Mouse (Mus musculus) heart, embryonic 11.5 days (tissue): ENCODE measurements around the gene Krt7. TPM values are rescaled to one million over a fixed set of nuclear protein-coding genes. Genes with fewer than 3 reads are reported as not detected.

ENCODE experiments used
- ATAC-seq: fragments of 200-750 bp; cut with Nextera tagmentation; replicated peaks from 2 replicates; pipeline ENCODE4 v1.8.0; 2017; ENCODE audit warnings: moderate library complexity; ENCODE audit not compliant: insufficient number of reproducible peaks, low FRiP score, low TSS enrichment
- H3K27ac ChIP-seq: fragments of 300-500 bp; sonication (generic); 2 replicates; pipeline ENCODE4 v1.5.1; 2014; ENCODE audit warnings: mild to moderate bottlenecking, low read depth, low read length
- H3K27me3 ChIP-seq: fragments of 300-500 bp; sonication (generic); 2 replicates; pipeline ENCODE4 v1.6.1; 2014; ENCODE audit warnings: mild to moderate bottlenecking, low read length, mixed read lengths; ENCODE audit not compliant: control insufficient read depth, insufficient read depth
- H3K36me3 ChIP-seq: fragments of 300-500 bp; sonication (generic); 2 replicates; pipeline ENCODE4 v1.6.1; 2014; ENCODE audit warnings: mild to moderate bottlenecking, low read length, moderate library complexity, mixed read lengths; ENCODE audit not compliant: control insufficient read depth, insufficient read depth
- H3K4me1 ChIP-seq: fragments of 300-500 bp; sonication (generic); 2 replicates; pipeline ENCODE4 v1.6.1; 2014; ENCODE audit warnings: low read length; ENCODE audit not compliant: control insufficient read depth, insufficient read depth
- H3K4me2 ChIP-seq: fragments of 300-500 bp; sonication (generic); 2 replicates; pipeline ENCODE4 v1.6.1; 2014; ENCODE audit warnings: mild to moderate bottlenecking, moderate library complexity
- H3K4me3 ChIP-seq: fragments of 300-500 bp; sonication (generic); 2 replicates; pipeline ENCODE4 v1.5.1; 2014; ENCODE audit warnings: low read depth, low read length
- H3K9ac ChIP-seq: fragments of 300-500 bp; sonication (generic); 2 replicates; pipeline ENCODE4 v1.6.1; 2014; ENCODE audit warnings: mild to moderate bottlenecking, low read depth, low read length, moderate library complexity
- H3K9me3 ChIP-seq: fragments of 300-500 bp; sonication (generic); replicated peaks from 2 replicates; pipeline ENCODE4 v1.6.1; 2016; ENCODE audit warnings: low read length; ENCODE audit not compliant: control insufficient read depth
- WGBS: fragments of 180-500 bp; shearing (Covaris S2); extraction: QIAGEN DNeasy Blood & Tissue Kit; methylation state at CpG from one replicate; pipeline ENCODE4 v1.1.7; 2014; ENCODE audit not compliant: insufficient replicate concordance; 5-methylcytosine and 5-hydroxymethylcytosine counted together
- polyA plus RNA-seq: library from polyadenylated mRNA; unstranded; fragments of >200 nt; fragmentation: Nextera tagmentation; extraction: Ambion mirVana; gene quantifications from 2 replicates; pipeline ENCODE4 v1.2.1, GENCODE M21; 2014

Gene Krt7
- polyA plus RNA-seq, 1 experiment from 2014 or later = 25.8 TPM

- no peak for ATAC-seq
- WGBS = 81% methylated on average over 16 of the region's 16 CpGs
- Histone ChIP-seq H3K36me3 (no peaks in the 10 kb centered on the region), H3K9me3 (no peaks in the 10 kb centered on the region), H3K27ac (no peak overlapping the region), H3K9ac (no peak overlapping the region), H3K4me3 (no peak overlapping the region), H3K27me3 (peaks cover 2% of the 10 kb centered on the region; the same call in 1 of the 2 replicates), H3K4me1 (peaks cover 46% of the 10 kb centered on the region), H3K4me2 (no peak overlapping the region)
Measured at GRCm38 (mm10) chr15:101373286-101373898, 37.5 kb upstream of the Krt7 start.

GRCm38 (mm10) chr15:101374879-101375278 lies 36.0 kb upstream of the Krt7 start:
- Histone ChIP-seq H3K4me2 (no peak overlapping the region), H3K27ac (no peak overlapping the region), H3K36me3 (no peaks in the 10 kb centered on the region), H3K9me3 (no peaks in the 10 kb centered on the region), H3K27me3 (no peaks in the 10 kb centered on the region; the same call in 1 of the 2 replicates), H3K4me3 (no peak overlapping the region), H3K9ac (no peak overlapping the region), H3K4me1 (peaks cover 33% of the 10 kb centered on the region)
- no peak for ATAC-seq
- 51% methylated on average over 4 of the region's 4 CpGs for WGBS

- Histone ChIP-seq H3K9ac (no peak overlapping the region), H3K9me3 (no peaks in the 10 kb centered on the region), H3K27me3 (peaks cover 8% of the 10 kb centered on the region; the same call in 1 of the 2 replicates), H3K36me3 (no peaks in the 10 kb centered on the region), H3K4me2 (no peak overlapping the region), H3K4me1 (peaks cover 26% of the 10 kb centered on the region), H3K27ac (no peak overlapping the region), H3K4me3 (no peak overlapping the region)
- WGBS = 61% methylated on average over 6 of the region's 6 CpGs
- no peak for ATAC-seq
Measured at GRCm38 (mm10) chr15:101375956-101376775, 34.7 kb upstream of the Krt7 start.

GRCm38 (mm10) chr15:101376776-101377061 lies 34.1 kb upstream of the Krt7 start:
- 51% methylated on average over 5 of the region's 5 CpGs for WGBS
- peaks cover 31% of the 10 kb centered on the region for H3K4me1 ChIP-seq
- peaks cover 8% of the 10 kb centered on the region; the same call in 1 of the 2 replicates for H3K27me3 ChIP-seq
- H3K4me2 ChIP-seq = no peak overlapping the region
- no peaks in the 10 kb centered on the region for H3K36me3 ChIP-seq
- H3K27ac ChIP-seq = no peak overlapping the region; the same call in 1 of the 2 replicates
- no peak overlapping the region for H3K4me3 ChIP-seq
- no peak for ATAC-seq
- H3K9me3 ChIP-seq = no peaks in the 10 kb centered on the region
- no peak overlapping the region for H3K9ac ChIP-seq

- no peaks in the 10 kb centered on the region for H3K9me3 ChIP-seq
- no peak overlapping the region for H3K27ac ChIP-seq
- no peaks in the 10 kb centered on the region for H3K36me3 ChIP-seq
- WGBS = 79% methylated on average over 5 of the region's 5 CpGs
- no peak overlapping the region for H3K4me3 ChIP-seq
- no peak for ATAC-seq
- H3K4me2 ChIP-seq = no peak overlapping the region
- H3K9ac ChIP-seq = no peak overlapping the region
- H3K27me3 ChIP-seq = peaks cover 12% of the 10 kb centered on the region
- peaks cover 14% of the 10 kb centered on the region for H3K4me1 ChIP-seq
Measured at GRCm38 (mm10) chr15:101378646-101379045, 32.2 kb upstream of the Krt7 start.

GRCm38 (mm10) chr15:101381758-101382157 lies 29.1 kb upstream of the Krt7 start:
- Histone ChIP-seq H3K27me3 (peaks cover 15% of the 10 kb centered on the region), H3K4me3 (no peak overlapping the region), H3K36me3 (no peaks in the 10 kb centered on the region), H3K9ac (no peak overlapping the region), H3K27ac (no peak overlapping the region), H3K4me2 (no peak overlapping the region; the same call in 1 of the 2 replicates), H3K9me3 (no peaks in the 10 kb centered on the region), H3K4me1 (peaks cover 12% of the 10 kb centered on the region)
- ATAC-seq = no peak
- WGBS = 50% methylated on average over 9 of the region's 9 CpGs

GRCm38 (mm10) chr15:101382811-101383210 lies 28.0 kb upstream of the Krt7 start:
- H3K27me3 ChIP-seq = peaks cover 15% of the 10 kb centered on the region
- H3K9ac ChIP-seq = no peak overlapping the region
- H3K4me2 ChIP-seq = no peak overlapping the region
- H3K4me1 ChIP-seq = peaks cover 19% of the 10 kb centered on the region
- 76% methylated on average over 11 of the region's 11 CpGs for WGBS
- no peak for ATAC-seq
- no peaks in the 10 kb centered on the region for H3K36me3 ChIP-seq
- no peak overlapping the region for H3K4me3 ChIP-seq
- H3K9me3 ChIP-seq = no peaks in the 10 kb centered on the region
- H3K27ac ChIP-seq = no peak overlapping the region

GRCm38 (mm10) chr15:101384610-101385009 lies 26.2 kb upstream of the Krt7 start:
- no peak for ATAC-seq
- peaks cover 26% of the 10 kb centered on the region for H3K4me1 ChIP-seq
- H3K27me3 ChIP-seq = peaks cover 15% of the 10 kb centered on the region
- no peak overlapping the region for H3K27ac ChIP-seq
- no peak overlapping the region for H3K4me2 ChIP-seq
- H3K36me3 ChIP-seq = no peaks in the 10 kb centered on the region
- WGBS = 68% methylated on average over 7 of the region's 7 CpGs
- H3K4me3 ChIP-seq = no peak overlapping the region
- H3K9me3 ChIP-seq = no peaks in the 10 kb centered on the region
- H3K9ac ChIP-seq = no peak overlapping the region
